Mouse (Mus musculus): ENCODE results near the gene Pou2f1.

DNA sequence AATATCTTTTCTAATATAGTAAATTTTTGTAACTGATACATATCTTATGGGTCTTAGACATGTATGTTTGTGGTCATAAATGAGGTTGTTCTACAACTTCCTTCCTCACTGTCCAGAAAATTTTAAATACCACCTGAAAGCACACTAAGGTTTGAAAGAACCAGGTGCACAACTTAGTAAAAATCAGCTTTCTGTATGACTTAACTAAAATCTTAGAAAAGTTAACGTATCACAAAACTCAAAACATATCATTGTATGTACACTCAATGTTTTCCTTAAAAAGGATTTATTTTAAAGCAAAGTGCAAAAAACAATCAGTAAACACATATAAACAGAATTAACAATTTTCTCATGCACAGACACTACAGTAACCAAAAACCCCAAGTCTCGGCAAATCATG is 69.6 kb downstream of the Pou2f1 start:
- TF ChIP-seq CTCF (IDR thresholded peaks at IDR 0.05; ENCODE audit: borderline replicate concordance, control insufficient read depth, extremely low read depth, insufficient read depth, low read length, poor library complexity), result no peak
- TF ChIP-seq POLR2A (IDR thresholded peaks at IDR 0.05; ENCODE audit: control insufficient read depth, extremely low read depth, insufficient read depth, low read length, poor library complexity), result no peak

Measured in thymus, adult 2 months (tissue).